Mouse (Mus musculus) B cell, adult 2 months (primary cell): Measurements from ENCODE around the gene Krt73.

Source experiments
- DNase-seq, 2 experiments: peaks; one replicate each; pipeline ENCODE4 v3.0.0; 2022

Gene Krt73

GRCm38 (mm10) chr15:101802296-101802835, at the start of gene Krt73:
Gene Krt73 (minus strand): TSS chr15:101802346.
- DNase-seq, result no peak

DNA sequence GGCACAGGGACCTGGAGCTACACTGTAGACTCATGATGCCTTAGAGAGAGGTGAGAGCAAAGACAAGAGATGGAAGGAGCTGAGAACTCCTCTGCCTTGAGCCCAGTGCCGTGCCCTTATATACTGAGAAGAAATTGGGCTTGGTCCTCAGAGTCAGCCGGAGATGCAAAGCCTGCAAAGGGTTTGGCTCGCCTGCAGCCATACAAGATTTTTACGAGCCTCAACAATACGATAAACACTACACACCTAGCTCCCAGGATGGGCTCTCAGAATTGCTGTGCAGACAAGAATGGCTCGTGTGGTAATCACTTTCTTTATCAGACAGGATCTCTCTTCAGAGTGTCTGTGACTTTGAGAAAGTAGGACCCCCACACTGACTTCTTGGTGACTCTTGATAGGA, 48.5 kb upstream of the Krt73 start, which contains the start of gene Krt1:
TSS of gene Krt1 (minus strand) at position 101 of the 400 bp plus-strand sequence.
- no peak for DNase-seq

- peak; percentile 9 to 11 for DNase-seq
Measured at GRCm38 (mm10) chr15:101845971-101846403, 43.8 kb upstream of the Krt73 start.

- DNase-seq, result no peak
Measured at GRCm38 (mm10) chr15:101843192-101843591, 41.0 kb upstream of the Krt73 start.

GRCm38 (mm10) chr15:101834784-101835328, 32.7 kb upstream of the Krt73 start:
- DNase-seq, result no peak

DNA sequence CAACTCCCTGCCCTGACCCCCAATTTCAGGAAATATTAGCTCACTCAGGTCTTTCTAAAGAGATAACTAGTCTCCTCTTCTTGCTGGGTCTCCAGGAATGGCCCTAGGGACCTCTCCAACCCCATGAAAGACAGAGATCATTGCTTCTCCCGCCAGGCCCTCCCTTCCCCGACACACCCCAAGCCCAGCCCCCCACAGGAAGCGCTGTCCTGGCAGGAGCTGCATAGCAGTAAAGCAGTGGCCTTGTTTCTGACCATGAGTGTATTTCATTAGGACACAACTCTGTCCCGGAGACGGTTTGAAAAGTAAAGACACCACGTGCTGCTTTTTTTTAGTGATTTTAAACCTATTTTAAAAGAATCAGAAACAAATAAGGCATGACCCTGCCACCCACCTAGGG, 31.0 kb upstream of the Krt73 start:
- DNase-seq, result no peak

- no peak for DNase-seq
Measured at GRCm38 (mm10) chr15:101829441-101829840, 27.3 kb upstream of the Krt73 start.

DNA sequence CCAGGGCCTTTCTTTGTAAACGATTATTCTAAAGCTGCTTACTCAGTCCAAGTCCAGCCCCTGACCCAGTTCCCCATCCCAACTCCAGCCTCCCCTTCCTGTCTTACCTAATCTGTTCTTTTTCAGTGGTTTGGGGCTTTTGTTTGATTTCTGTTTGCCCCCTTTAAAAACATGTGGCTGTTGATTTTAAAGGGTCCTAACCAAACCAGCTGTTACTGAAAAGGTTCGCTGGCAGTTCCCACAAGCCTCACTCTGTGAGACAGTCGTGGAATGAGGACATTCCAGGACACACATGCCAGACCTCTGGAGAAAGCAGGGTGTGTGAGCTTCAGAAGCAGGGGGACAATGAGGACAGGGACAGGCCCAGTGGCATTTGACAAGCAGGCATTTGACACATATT, 19.6 kb upstream of the Krt73 start:
- no peak for DNase-seq

DNA sequence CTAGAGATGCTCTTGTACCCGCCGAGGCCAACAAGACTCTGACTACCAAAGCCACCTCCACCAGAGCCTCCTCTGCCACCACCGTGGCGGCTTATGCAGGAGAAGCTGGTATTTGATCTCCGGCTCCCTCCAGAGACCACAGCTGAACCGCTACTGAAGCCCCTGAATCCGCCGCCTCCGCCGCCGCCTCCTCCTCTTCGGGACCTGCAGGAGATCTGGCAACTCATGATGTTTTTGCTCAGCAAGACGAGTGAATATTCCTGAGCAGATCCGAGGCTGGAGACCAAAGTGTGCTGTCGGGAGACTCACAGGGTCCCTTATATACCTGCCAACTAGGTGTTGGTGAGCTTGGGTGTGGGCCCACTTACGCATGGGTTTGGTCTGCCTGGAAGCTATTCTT, 15.7 kb upstream of the Krt73 start, which contains the start of gene Krt2:
TSS of gene Krt2 (minus strand) at position 295 of the 400 bp plus-strand sequence.
- DNase-seq, result no peak

- DNase-seq, result no peak
Measured at GRCm38 (mm10) chr15:101803052-101803822, 1.1 kb upstream of the Krt73 start.

DNA sequence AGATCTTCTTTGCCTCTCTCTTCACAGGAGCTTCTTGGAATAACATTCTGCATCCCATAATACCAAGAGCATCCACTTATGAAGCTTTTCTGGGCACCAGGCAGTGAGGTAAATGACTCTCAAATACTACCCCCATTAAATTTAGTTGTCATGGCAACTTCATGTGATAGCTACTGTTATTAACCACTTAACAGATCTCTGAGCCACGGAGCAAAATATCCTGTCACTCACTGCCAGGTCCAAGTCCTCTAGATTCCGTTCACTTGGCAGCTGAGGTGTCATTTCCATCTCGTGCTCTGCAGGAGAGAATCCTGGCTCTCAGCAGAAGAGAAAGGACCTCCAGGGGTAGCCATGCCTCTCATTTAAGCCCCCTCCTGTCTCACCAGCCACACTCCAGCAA, 11.3 kb downstream of the Krt73 start:
- DNase-seq, result no peak

DNA sequence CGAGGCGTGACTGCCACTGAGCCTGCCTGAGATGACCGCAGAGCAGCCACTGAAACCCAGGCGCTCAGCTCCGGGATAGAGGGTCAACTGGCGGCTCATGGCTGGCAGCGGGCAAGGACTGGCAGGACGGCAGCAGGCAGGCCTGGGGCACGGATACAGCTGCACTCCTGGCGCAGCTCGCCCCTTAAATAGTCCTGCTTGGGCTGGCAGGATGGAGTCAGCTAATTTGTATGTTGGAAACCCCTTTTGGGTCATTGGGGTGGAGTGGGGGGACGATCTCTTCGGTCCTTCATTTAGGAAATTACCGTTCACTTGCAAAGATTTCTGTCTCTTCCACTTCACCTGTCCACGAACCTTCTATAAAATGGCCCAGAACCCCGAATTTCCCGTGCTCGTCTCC, 15.8 kb downstream of the Krt73 start, which contains the start of gene Krt72:
TSS of gene Krt72 (minus strand) at position 101 of the 400 bp plus-strand sequence.
- no peak for DNase-seq

- DNase-seq, result no peak
Measured at GRCm38 (mm10) chr15:101773420-101773819, 28.7 kb downstream of the Krt73 start.

DNA sequence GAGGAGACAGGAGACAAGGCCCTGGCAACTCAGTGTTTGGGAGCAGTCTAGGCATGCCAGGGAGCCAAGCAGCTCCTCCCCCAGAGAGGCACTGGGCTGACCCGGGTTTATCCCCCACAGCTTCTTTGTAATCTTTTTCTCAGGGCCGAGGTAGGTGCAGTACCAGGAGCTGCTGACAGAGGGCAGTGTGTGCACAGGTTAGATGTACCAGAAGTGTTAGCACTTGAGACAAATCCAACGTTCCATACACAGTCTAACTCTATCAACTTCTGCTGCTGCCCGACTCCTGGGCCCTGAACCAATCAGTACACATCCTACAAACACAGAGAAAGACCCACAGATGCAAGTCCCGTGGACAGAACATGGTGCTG, 29.4 kb downstream of the Krt73 start:
- peak; percentile 75 to 76 for DNase-seq

DNA sequence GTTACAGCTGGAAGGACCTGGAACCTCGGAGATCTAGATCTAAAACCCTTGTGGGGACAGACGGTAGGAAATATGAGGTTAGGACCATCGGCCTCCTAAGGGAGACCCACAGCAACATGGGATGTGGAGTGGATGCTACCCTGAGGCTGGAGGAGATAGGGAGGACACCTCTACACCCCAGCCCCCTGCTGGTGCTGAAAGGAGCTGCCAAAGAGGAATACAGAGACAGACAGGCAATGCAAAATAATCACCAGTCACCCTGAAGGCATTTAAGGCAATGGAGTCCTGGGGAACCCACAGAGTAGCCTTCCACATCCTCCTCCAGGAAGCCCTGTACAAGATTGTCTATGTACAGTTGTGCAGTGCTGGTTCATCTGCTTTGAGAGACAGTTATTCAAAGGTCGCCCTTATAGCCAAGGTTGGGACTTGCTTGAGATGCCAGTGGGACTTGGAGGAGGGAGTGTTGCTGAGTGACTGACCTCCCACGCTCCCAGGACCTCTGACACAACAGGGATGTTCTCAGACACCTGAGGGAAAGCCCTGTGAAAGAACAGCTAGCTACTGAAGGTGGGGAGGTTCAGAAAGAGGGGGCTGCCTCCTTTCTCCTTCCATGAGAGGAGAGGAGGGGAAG, 30.0 kb downstream of the Krt73 start:
- DNase-seq, result no peak

- DNase-seq, result no peak
Measured at GRCm38 (mm10) chr15:101770226-101770625, 31.9 kb downstream of the Krt73 start.
